Mouse (Mus musculus) layer of hippocampus, adult 9-10 months (tissue): ENCODE data around the gene Rbbp6.

Experiments used
- DNase-seq: peaks from one replicate; pipeline ENCODE4 v3.0.0; 2022; ENCODE audit warnings: low spot score

Rbbp6 gene

GRCm38 (mm10) chr7:122972006-122972689 is 6.7 kb downstream of the Rbbp6 start:
- DNase-seq, result no peak

GRCm38 (mm10) chr7:122979514-122979913 is 14.0 kb downstream of the Rbbp6 start:
- no peak for DNase-seq

GRCm38 (mm10) chr7:122998189-122998588 is 32.7 kb downstream of the Rbbp6 start:
- DNase-seq, result no peak

GRCm38 (mm10) chr7:122999871-123000396 is 34.4 kb downstream of the Rbbp6 start:
- no peak for DNase-seq

GRCm38 (mm10) chr7:123000796-123001195 is 35.3 kb downstream of the Rbbp6 start:
- DNase-seq, result no peak

GRCm38 (mm10) chr7:123001341-123002027 is 36.0 kb downstream of the Rbbp6 start:
- no peak for DNase-seq

- DNase-seq, result no peak
Observed at GRCm38 (mm10) chr7:123002028-123002410, 36.5 kb downstream of the Rbbp6 start.

GRCm38 (mm10) chr7:123003207-123003606 is 37.7 kb downstream of the Rbbp6 start:
- no peak for DNase-seq

- no peak for DNase-seq
Observed at GRCm38 (mm10) chr7:123004442-123004841, 39.0 kb downstream of the Rbbp6 start.

GRCm38 (mm10) chr7:123006251-123006650 is 40.8 kb downstream of the Rbbp6 start:
- DNase-seq, result no peak

GRCm38 (mm10) chr7:123007743-123008142 is 42.3 kb downstream of the Rbbp6 start:
- DNase-seq, result no peak

GRCm38 (mm10) chr7:123013466-123013865 is 48.0 kb downstream of the Rbbp6 start:
- no peak for DNase-seq

GRCm38 (mm10) chr7:123014729-123015128 is 49.2 kb downstream of the Rbbp6 start:
- DNase-seq, result no peak

- no peak for DNase-seq
Observed at GRCm38 (mm10) chr7:123017627-123018026, 52.1 kb downstream of the Rbbp6 start.

GRCm38 (mm10) chr7:123025123-123025522 is 59.6 kb downstream of the Rbbp6 start:
- DNase-seq, result no peak

GRCm38 (mm10) chr7:123030295-123030694 is 64.8 kb downstream of the Rbbp6 start:
- DNase-seq, result no peak

- DNase-seq, result peak; percentile 48
Observed at GRCm38 (mm10) chr7:123030709-123031181, 65.3 kb downstream of the Rbbp6 start.

- no peak for DNase-seq
Observed at GRCm38 (mm10) chr7:123031211-123031743, 65.8 kb downstream of the Rbbp6 start.

- no peak for DNase-seq
Observed at GRCm38 (mm10) chr7:123035314-123035713, 69.8 kb downstream of the Rbbp6 start.

- no peak for DNase-seq
Observed at GRCm38 (mm10) chr7:123039302-123039701, 73.8 kb downstream of the Rbbp6 start.

GRCm38 (mm10) chr7:123045146-123045545 is 79.7 kb downstream of the Rbbp6 start:
- DNase-seq, result no peak

GRCm38 (mm10) chr7:123046473-123047091 is 81.1 kb downstream of the Rbbp6 start:
- no peak for DNase-seq
